Mouse (Mus musculus) thymus, adult 2 months (tissue): Measurements from ENCODE around the gene Brsk1.

Experiments
- CTCF ChIP-seq: fragments of 200-500 bp; IDR thresholded peaks from 2 replicates; pipeline ENCODE4 v1.5.1; 2012; ENCODE audit warnings: mild to moderate bottlenecking, control low read depth, low read length, moderate library complexity, borderline replicate concordance; ENCODE audit not compliant: control insufficient read depth, poor library complexity, insufficient read depth; ENCODE audit errors: extremely low read depth
- POLR2A ChIP-seq: fragments of 200-500 bp; IDR thresholded peaks from 2 replicates; pipeline ENCODE4 v1.6.1; 2012; ENCODE audit warnings: mild to moderate bottlenecking, low read length, control low read depth, moderate library complexity; ENCODE audit not compliant: control insufficient read depth, poor library complexity, insufficient read depth; ENCODE audit errors: extremely low read depth

DNA sequence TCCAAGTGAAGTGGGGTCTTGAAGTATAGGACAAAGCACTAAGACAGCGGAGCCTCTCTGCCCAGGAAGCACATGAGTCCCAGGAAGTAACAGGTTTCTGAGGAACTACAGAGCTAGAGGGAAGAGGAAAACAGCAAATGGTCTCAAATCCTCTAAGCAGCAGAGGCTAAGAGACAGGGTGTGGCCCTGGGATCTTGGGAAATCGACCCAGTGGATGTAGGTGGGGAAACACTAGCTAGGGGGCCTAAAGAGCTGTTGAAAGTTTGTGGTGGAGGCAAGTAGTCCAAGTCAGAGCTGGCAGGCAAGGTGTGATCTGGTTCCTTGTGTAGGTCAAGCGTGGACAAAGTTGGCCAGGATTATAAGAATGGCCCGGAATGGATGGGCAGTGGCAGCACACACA lies 57.9 kb downstream of the Brsk1 start:
- TF ChIP-seq CTCF (no peak), POLR2A (no peak)
